Mouse (Mus musculus) c-Kit-positive CD71-negative TER-119-negative erythroid progenitor cells, embryonic 14.5 days (primary cell): ENCODE data around the gene Lsm8.
A peak's percentile ranks its signal among the peaks of the same experiment; 100 is the strongest.
"Not testable (repeated sequence)": the region's sequence is repeated elsewhere in the genome, so short reads cannot be mapped to it uniquely, and the experiment has no call there.

ENCODE experiments used
- DNase-seq: peaks from one replicate; pipeline ENCODE4 v3.0.0-alpha.2; 2013; ENCODE audit warnings: low read depth

Gene Lsm8

GRCm38 (mm10) chr6:18848051-18848701, at the start of gene Lsm8:
Lsm8 (plus strand) TSS chr6:18848579.
- peak; percentile 89 for DNase-seq

GRCm38 (mm10) chr6:18800869-18801511, 47.4 kb upstream of the Lsm8 start:
- no peak for DNase-seq

GRCm38 (mm10) chr6:18812623-18813022, 35.8 kb upstream of the Lsm8 start:
- DNase-seq = no peak

GRCm38 (mm10) chr6:18815606-18816005, 32.8 kb upstream of the Lsm8 start:
- no peak for DNase-seq

- DNase-seq = peak; percentile 6
Measured at GRCm38 (mm10) chr6:18819343-18819742, 29.0 kb upstream of the Lsm8 start.

- no peak for DNase-seq
Measured at GRCm38 (mm10) chr6:18820246-18820645, 28.1 kb upstream of the Lsm8 start.

- no peak for DNase-seq
Measured at GRCm38 (mm10) chr6:18822812-18823211, 25.6 kb upstream of the Lsm8 start.

GRCm38 (mm10) chr6:18832958-18833357, 15.4 kb upstream of the Lsm8 start:
- no peak for DNase-seq

GRCm38 (mm10) chr6:18844529-18844928, 3.9 kb upstream of the Lsm8 start:
- not testable (repeated sequence) for DNase-seq

GRCm38 (mm10) chr6:18845571-18845970, 2.8 kb upstream of the Lsm8 start:
- not testable (repeated sequence) for DNase-seq

- no peak for DNase-seq
Measured at GRCm38 (mm10) chr6:18848702-18849061, 303 bp downstream of the Lsm8 start.

- DNase-seq = no peak
Measured at GRCm38 (mm10) chr6:18855323-18855722, 6.9 kb downstream of the Lsm8 start.

GRCm38 (mm10) chr6:18856487-18857078, 8.2 kb downstream of the Lsm8 start:
- DNase-seq = no peak

GRCm38 (mm10) chr6:18866018-18866417, 17.6 kb downstream of the Lsm8 start, which contains the start of gene Ankrd7:
Ankrd7 (plus strand) TSS chr6:18866318.
- no peak for DNase-seq

GRCm38 (mm10) chr6:18889030-18889429, 40.7 kb downstream of the Lsm8 start:
- no peak for DNase-seq

GRCm38 (mm10) chr6:18894142-18894541, 45.8 kb downstream of the Lsm8 start:
- no peak for DNase-seq
